Mouse (Mus musculus): ENCODE data around the gene Olfr1206. TPM values are rescaled to one million over a fixed set of nuclear protein-coding genes. Genes with fewer than 3 reads are reported as not detected.

Gene Olfr1206
- total RNA-seq (2021): not detected in 2 replicates
- long read RNA-seq: 0 reads

GRCm38 (mm10) chr2:88862931-88863330, at the start of gene Olfr1206:
Gene Olfr1206 (plus strand): TSS chr2:88863231.
- DNase-seq: no peak

- DNase-seq: no peak
These were observed 48.8 kb upstream of the Olfr1206 start, which contains the start of gene Olfr1202 for GRCm38 (mm10) chr2:88814196-88814595. Gene Olfr1202 (plus strand): TSS chr2:88814496.

- no peak for DNase-seq
These were observed 33.6 kb upstream of the Olfr1206 start, which contains the start of gene Olfr1205 for GRCm38 (mm10) chr2:88829437-88829836. Gene Olfr1205 (plus strand): TSS chr2:88829737.

- no peak for DNase-seq
These were observed 24.6 kb upstream of the Olfr1206 start for GRCm38 (mm10) chr2:88838477-88838876.

GRCm38 (mm10) chr2:88848992-88849391, 14.0 kb upstream of the Olfr1206 start, which contains the start of gene Olfr1204:
Gene Olfr1204 (plus strand): TSS chr2:88849292.
- no peak for DNase-seq

DNA sequence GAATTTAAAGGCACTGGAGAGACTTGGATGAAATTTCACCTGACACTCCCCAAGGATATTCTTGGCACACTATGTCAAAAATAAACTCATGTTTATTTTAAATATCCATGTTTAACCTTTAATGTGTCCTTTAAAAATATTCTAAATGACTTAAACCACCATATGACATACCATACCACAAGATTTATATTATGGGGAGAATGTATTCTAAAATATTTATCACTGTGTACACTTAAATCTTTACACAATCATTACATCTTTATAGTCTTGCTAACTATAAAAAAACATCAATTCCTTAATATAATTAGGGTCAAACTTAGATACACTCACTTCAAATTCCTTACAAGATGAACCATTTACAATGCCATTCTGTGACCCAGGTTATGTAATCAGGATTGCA, 39.2 kb downstream of the Olfr1206 start, which contains the start of gene Olfr1208:
TSS of gene Olfr1208 (minus strand) at position 101 of the 400 bp plus-strand sequence.
- DNase-seq: no peak

GRCm38 (mm10) chr2:88915057-88915456, 52.0 kb downstream of the Olfr1206 start, which contains the start of gene Olfr1209:
Gene Olfr1209 (minus strand): TSS chr2:88915157.
- no peak for DNase-seq

Other genes starting within 250 kb of the Olfr1206 start
- gene Olfr1191-ps1, start 222.7 kb upstream of the Olfr1206 start, total RNA-seq (2021): not detected in 2 replicates
- gene Olfr1192-ps1, start 214.7 kb upstream of the Olfr1206 start, total RNA-seq (2021): not detected in 2 replicates
- not detected in 2 replicates for gene Olfr1193, start 187.6 kb upstream of the Olfr1206 start, total RNA-seq (2021)
- gene Olfr1195, start 174.0 kb upstream of the Olfr1206 start, total RNA-seq (2021): not detected in 2 replicates
- not detected in 2 replicates for gene Olfr1196, start 158.6 kb upstream of the Olfr1206 start, total RNA-seq (2021)
- gene Olfr1197, start 130.9 kb upstream of the Olfr1206 start, total RNA-seq (2021): not detected in 2 replicates
- not detected in 2 replicates for gene Olfr1198, start 111.9 kb upstream of the Olfr1206 start, total RNA-seq (2021)
- not detected in 2 replicates for gene Olfr1199, start 102.8 kb upstream of the Olfr1206 start, total RNA-seq (2021)
- gene Olfr1200, start 92.7 kb upstream of the Olfr1206 start, total RNA-seq (2021): not detected in 2 replicates
- not detected in 2 replicates for gene Olfr1201, start 70.2 kb upstream of the Olfr1206 start, total RNA-seq (2021)
- gene Olfr1202, start 48.7 kb upstream of the Olfr1206 start, total RNA-seq (2021): not detected in 2 replicates
- not detected in 2 replicates for gene Olfr1205, start 33.5 kb upstream of the Olfr1206 start, total RNA-seq (2021)
- not detected in 2 replicates for gene Olfr1204, start 13.9 kb upstream of the Olfr1206 start, total RNA-seq (2021)
- gene Olfr1208, start 39.1 kb downstream of the Olfr1206 start, total RNA-seq (2021): not detected in 2 replicates
- gene Olfr1209, start 51.9 kb downstream of the Olfr1206 start, total RNA-seq (2021): not detected in 2 replicates
- gene Olfr1211, start 74.9 kb downstream of the Olfr1206 start, total RNA-seq (2021): not detected in 2 replicates
- gene Olfr1212, start 90.7 kb downstream of the Olfr1206 start, total RNA-seq (2021): not detected in 2 replicates
- gene Gm13762, start 117.0 kb downstream of the Olfr1206 start, total RNA-seq (2021): not detected in 2 replicates
- not detected in 2 replicates for gene Olfr1214, start 129.4 kb downstream of the Olfr1206 start, total RNA-seq (2021)
- not detected in 2 replicates for gene Olfr1215, start 143.7 kb downstream of the Olfr1206 start, total RNA-seq (2021)
- gene Olfr1216, start 155.1 kb downstream of the Olfr1206 start, total RNA-seq (2021): not detected in 2 replicates
- not detected in 2 replicates for gene Olfr1217, start 168.8 kb downstream of the Olfr1206 start, total RNA-seq (2021)
- gene Olfr1218, start 198.0 kb downstream of the Olfr1206 start, total RNA-seq (2021): not detected in 2 replicates
- not detected in 2 replicates for gene Olfr1219, start 220.3 kb downstream of the Olfr1206 start, total RNA-seq (2021)
- gene Olfr1220, start 243.6 kb downstream of the Olfr1206 start, total RNA-seq (2021): not detected in 2 replicates

All from adrenal gland, postnatal 25 days (tissue).